Mouse (Mus musculus) erythroblast, embryonic 14.5 days (primary cell): ENCODE measurements around the gene Plekha4.

Experiments used
- GATA1 ChIP-seq: IDR thresholded peaks from 2 replicates; pipeline ENCODE4 v1.6.1; 2012; ENCODE audit warnings: low read length, inconsistent platforms, mixed read lengths
- TAL1 ChIP-seq: IDR thresholded peaks from 3 replicates; pipeline ENCODE4 v1.6.1; 2012; ENCODE audit warnings: low read length, inconsistent platforms, mixed read lengths

DNA sequence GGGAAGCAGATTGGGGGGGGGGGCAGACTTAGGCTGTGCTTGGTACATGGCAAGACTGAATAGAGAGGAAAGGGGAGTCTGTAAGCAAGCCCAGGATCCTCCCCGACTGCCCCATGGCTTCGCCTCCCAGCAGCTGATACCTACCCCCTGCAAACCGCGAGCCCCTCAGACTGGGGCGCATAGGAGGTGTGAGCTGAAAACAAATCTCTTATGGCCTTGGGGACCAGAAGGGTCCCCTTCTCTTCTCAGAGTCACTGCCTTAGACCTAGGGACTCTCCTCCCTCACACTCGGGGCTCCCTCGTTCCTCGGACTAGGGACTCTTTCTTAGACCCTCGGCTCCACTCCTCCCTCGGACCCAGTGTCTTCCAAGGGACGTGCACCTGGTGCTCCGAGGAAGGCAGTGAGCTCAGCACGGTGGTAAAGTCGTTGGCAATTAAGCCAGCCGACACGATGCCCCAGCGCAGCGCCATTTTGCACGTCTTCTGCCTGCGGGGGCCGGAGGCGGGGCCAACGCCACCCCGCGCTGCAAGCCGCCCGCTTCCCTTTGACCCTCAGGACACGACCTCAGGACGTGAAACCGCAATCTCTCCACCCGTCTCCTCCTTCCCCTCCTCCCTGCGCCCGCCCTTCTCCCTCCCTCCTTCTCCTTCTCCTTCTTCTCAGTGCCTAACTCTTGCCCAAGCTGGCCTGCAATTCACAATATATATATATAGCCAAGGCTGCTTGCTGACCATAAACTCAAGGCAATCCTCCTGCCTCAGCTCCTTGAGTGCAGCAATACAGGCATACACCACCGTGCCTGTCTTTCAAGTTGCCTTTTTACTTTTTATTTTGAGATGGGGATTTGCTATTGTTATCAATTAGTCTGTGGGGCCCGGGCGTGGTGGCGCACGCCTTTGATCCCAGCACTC lies 37.6 kb upstream of the Plekha4 start, which contains the start of gene Dhdh:
- TF ChIP-seq GATA1 = no peak
- TF ChIP-seq TAL1 = no peak
